Mouse (Mus musculus): ENCODE measurements around the gene Trim7. TPM values are rescaled to one million over a fixed set of nuclear protein-coding genes. Genes with fewer than 3 reads are reported as not detected.
"Not testable (repeated sequence)": the region's sequence is repeated elsewhere in the genome, so short reads cannot be mapped to it uniquely, and the experiment has no call there.

Gene Trim7
- total RNA-seq, 2 experiments from 2014 or later: 2.6 to 2.8 TPM

GRCm38 (mm10) chr11:48808304-48808646 lies 17.7 kb upstream of the Trim7 start:
- no peak for DNase-seq (ENCODE audit: low spot score in 2 of 2)
- no peak for TF ChIP-seq CTCF (conservative IDR thresholded peaks at IDR 0.05)
- H3K4me3 ChIP-seq: no peak overlapping the region

DNA sequence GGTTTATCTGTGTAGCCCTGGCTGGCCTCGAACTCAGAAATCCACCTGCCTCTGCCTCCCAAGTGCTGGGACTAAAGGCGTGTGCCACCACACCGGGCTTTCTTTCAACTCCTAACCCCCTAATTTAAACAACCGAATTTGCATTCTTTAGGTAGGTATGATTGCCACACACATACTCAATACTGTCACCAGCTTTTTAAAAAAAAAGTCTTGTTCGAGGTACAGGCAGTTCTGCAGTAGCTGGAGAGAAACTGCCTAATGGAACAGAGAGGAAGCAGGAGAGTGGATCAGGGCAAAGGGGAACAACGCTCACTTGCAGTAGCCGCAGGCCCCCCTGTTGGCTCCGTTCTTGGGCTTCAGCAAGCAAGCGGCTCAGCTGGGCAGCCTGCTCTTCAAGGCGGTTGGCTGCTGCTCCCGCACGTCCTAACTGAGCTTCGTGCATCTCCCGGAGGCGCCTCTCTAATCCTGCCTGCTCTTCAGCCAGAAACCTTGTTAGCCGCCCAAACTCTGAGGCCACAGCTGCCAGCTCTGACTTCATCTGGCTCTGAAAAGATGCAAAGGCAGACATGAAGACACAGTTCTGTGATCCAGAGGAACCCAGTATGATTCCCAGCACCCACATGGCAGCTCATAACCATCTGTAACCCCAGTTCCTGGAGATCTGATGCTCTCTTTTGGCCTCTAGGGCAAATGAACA lies 17.1 kb upstream of the Trim7 start:
- no peak for DNase-seq (ENCODE audit: low spot score in 2 of 2)
- H3K4me3 ChIP-seq: no peak overlapping the region
- no peak for TF ChIP-seq CTCF (conservative IDR thresholded peaks at IDR 0.05)
- H3K27ac ChIP-seq: peak overlapping the region; percentile 39; the same call in 1 of the 2 replicates

More at GRCm38 (mm10) chr11:48808304-48808646, 17.7 kb upstream of the Trim7 start:
- peak overlapping the region; percentile 39; the same call in 1 of the 2 replicates for H3K27ac ChIP-seq

- Histone ChIP-seq H3K4me3 (no peak overlapping the region), H3K27ac (no peak overlapping the region)
- DNase-seq (ENCODE audit: low spot score in 2 of 2): no peak
- TF ChIP-seq CTCF (conservative IDR thresholded peaks at IDR 0.05): no peak
Measured at GRCm38 (mm10) chr11:48809434-48809830, 16.5 kb upstream of the Trim7 start.

DNA sequence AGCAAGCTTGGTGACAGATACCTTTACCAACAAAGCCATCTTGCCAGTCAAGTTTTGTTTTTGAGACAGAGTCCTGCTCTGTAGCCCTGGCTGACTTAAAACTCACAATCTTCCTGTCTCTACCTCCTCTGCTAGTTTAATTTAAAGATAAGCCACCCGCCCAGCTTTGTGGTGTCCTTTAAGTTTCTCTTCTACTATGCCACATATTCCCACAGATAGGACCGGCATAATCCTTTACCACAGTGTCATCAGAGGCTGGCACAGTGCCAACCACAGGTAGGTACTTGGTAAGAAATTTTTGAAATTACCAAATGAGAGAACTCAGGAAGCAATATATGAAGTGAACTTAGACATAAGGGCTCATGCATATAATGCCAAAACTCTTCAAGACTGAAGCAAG lies 15.8 kb upstream of the Trim7 start:
- no peak overlapping the region for H3K27ac ChIP-seq
- no peak overlapping the region for H3K4me3 ChIP-seq
- no peak for TF ChIP-seq CTCF (conservative IDR thresholded peaks at IDR 0.05)
- no peak for DNase-seq (ENCODE audit: low spot score in 2 of 2)

- Histone ChIP-seq H3K27ac (0 out of 2 replicates have a peak overlapping the region, but pooled peaks have one; percentile 32), H3K4me3 (no peak overlapping the region)
- no peak for TF ChIP-seq CTCF (conservative IDR thresholded peaks at IDR 0.05)
- DNase-seq (ENCODE audit: low spot score in 2 of 2): no peak
Measured at GRCm38 (mm10) chr11:48813782-48814181, 12.2 kb upstream of the Trim7 start.

- H3K4me3 ChIP-seq: peak overlapping the region; percentile 62
Measured at GRCm38 (mm10) chr11:48815851-48816250, 10.1 kb upstream of the Trim7 start.

DNA sequence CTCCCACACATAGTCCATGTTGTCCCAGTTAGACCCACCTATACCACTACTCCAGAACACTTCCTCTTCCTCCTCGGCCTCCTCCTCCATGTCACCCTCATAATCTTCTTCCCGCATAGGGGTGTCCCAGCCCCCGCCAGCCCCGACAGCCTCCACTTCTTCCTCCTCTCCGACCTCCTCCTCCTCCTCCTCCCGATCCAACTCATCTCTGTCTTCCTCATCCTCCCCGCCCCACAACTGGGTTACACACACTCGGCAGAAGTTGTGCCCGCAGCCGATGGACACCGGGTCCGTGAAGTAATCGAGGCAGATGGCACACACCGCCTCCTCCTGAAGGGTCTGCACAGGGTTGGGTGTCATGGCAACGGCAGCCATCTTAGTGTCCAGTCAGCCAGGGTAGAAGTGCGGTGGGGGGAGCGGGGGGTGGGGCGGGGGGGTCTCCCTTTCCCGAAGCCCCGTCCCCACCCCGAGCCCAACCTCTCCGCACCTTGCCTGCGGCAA lies 9.6 kb upstream of the Trim7 start:
- DNase-seq (ENCODE audit: low spot score in 2 of 2): peak; percentile 39 to 42
- peak overlapping the region; percentile 100 for H3K27ac ChIP-seq
- peak overlapping the region; percentile 62 for H3K4me3 ChIP-seq
- TF ChIP-seq CTCF (conservative IDR thresholded peaks at IDR 0.05): no peak

More at GRCm38 (mm10) chr11:48815851-48816250, 10.1 kb upstream of the Trim7 start:
- no peak for TF ChIP-seq CTCF (conservative IDR thresholded peaks at IDR 0.05)
- DNase-seq (ENCODE audit: low spot score in 2 of 2): no peak
- H3K27ac ChIP-seq: peak overlapping the region; percentile 100; the same call in 1 of the 2 replicates

DNA sequence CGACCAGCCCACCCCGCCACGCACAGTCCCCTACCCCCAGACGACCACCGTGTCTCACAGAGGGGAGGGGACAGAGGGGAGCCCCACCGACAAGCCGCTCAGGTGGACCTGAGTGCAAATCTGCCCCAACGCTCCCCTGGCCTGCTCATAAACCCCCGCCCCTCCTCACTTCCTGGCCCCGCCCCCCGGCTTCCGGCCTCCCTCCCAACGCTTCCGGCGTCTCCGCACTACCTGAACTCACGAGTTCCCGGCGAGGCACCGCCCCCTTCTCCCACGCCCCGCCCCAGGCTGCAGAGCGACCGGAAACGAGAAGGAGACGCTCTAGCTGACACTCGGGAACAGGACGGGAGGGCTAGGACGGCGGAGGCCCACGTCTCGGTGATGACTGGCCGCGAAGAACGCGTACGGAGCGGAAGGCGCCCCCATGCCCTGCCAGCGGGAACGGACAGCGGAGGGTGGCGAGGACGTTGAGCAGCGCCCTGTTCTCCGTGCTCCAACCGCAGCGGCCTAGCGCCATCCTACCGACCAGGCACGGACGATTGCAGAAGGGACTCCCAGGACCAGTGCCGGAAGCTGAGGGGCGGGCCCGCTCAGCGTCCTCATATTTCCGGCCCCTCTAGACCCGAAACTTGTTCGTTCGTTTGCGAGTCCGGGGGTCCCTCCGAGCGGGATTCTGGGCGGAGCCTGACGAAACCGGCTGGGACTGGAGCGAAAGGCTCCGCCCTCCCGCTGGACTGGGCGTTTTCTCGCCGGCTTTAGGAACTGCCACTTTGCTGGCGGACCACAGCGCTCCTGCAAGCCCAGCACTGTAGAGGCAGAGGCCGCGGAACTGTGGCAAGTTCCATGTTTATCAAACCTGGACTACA lies 8.9 kb upstream of the Trim7 start, which contains the start of gene Trim41:
Gene Trim41, minus strand, starts transcription at position 554 of the 866 bp plus-strand sequence.
- peak; percentile 98 to 99 for DNase-seq (ENCODE audit: low spot score in 2 of 2)
- no peak for TF ChIP-seq CTCF (conservative IDR thresholded peaks at IDR 0.05)
- Histone ChIP-seq H3K4me3 (peak within 1 kb of the TSS; percentile 62), H3K27ac (peak within 1 kb of the TSS; percentile 100)

DNA sequence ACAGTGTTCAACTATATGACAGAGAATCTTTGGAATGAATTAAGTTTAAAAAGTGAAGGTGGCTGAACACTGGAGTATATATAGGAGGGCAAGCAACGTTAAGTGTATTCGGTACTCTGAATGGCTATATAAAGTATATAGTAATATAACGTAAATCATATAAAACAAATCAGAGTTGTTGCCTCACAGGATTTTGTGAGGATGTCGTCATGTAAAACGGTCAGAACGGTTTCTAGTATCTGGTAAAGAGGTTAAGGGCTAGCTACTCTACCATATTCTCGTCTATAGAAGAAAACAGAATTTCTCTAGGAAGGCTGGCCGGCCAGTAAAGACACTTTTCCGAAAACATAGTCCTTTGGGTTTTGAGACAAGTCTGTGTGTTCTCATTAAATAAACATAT lies 8.1 kb upstream of the Trim7 start:
- no peak for TF ChIP-seq CTCF (conservative IDR thresholded peaks at IDR 0.05)
- DNase-seq (ENCODE audit: low spot score in 2 of 2): no peak
- H3K4me3 ChIP-seq: peak overlapping the region; percentile 62
- peak overlapping the region; percentile 100 for H3K27ac ChIP-seq

DNA sequence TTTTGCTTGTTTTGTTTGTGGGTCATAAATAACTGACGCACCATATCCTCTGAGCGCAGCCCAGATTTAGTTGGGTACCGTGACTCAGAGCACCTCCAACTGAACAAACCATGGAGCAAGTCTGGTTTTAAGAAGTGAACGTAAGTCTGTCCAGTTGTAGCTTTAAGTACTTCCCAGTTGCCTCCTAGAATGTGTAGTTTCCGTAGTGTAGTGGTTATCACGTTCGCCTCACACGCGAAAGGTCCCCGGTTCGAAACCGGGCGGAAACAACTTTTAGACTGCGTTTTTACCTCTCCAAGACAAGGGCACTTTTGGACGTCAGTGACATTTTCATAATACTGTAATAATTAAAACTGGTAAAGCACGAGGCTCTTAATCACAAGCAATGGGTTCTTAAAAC lies 7.6 kb upstream of the Trim7 start:
- no peak for TF ChIP-seq CTCF (conservative IDR thresholded peaks at IDR 0.05)
- peak overlapping the region; percentile 62 for H3K4me3 ChIP-seq
- H3K27ac ChIP-seq: peak overlapping the region; percentile 100
- DNase-seq (ENCODE audit: low spot score in 2 of 2): peak; percentile 85 to 89

- Histone ChIP-seq H3K4me3 (no peak overlapping the region), H3K27ac (no peak overlapping the region)
- DNase-seq (ENCODE audit: low spot score in 2 of 2): no peak
- TF ChIP-seq CTCF (conservative IDR thresholded peaks at IDR 0.05): no peak
Measured at GRCm38 (mm10) chr11:48819614-48820307, 6.2 kb upstream of the Trim7 start.

DNA sequence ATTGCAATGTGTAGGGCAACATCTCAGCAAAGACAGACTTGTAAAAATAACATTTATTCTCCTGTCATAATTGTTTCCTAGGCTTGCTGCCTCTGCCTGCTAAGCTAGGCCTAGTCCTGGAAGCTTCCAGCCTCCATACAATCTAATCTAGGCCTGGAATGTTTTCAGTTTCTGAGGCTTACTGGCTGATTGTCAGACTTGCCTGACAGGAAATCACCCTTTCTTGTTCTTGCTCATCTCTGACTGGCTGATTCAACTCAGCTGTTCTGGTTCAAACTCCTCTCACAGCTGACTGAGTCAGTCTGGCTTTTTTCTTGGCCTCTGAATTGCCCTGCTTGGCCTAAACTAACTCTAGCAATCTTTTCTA lies 5.6 kb upstream of the Trim7 start:
- no peak overlapping the region for H3K4me3 ChIP-seq
- no peak overlapping the region for H3K27ac ChIP-seq
- no peak for TF ChIP-seq CTCF (conservative IDR thresholded peaks at IDR 0.05)
- DNase-seq (ENCODE audit: low spot score in 2 of 2): no peak

DNA sequence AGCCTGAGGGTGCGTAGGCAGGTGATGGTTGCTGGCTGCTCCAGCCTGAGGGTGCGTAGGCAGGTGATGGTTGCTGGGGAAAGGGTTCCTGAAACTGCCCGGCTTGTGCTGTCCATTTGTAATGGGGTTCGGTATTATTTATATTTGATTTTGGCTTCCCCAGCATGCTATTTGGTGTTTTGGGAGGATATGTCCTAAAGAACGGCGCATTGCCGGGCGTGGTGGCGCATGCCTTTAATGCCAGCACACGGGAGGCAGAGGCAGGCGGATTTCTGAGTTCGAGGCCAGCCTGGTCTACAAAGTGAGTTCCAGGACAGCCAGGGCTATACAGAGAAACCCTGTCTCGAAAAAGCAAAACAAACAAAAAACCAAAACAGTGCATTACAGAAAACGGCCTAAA lies 4.6 kb upstream of the Trim7 start:
- H3K4me3 ChIP-seq; H3K27ac ChIP-seq; DNase-seq (ENCODE audit: low spot score in 2 of 2): not testable (repeated sequence)

Data from layer of hippocampus, adult 2 months (tissue).